Mouse (Mus musculus): ENCODE data around the gene Rhox4f. TPM values are rescaled to one million over a fixed set of nuclear protein-coding genes. Genes with fewer than 3 reads are reported as not detected.
"Not testable (repeated sequence)": the region's sequence is repeated elsewhere in the genome, so short reads cannot be mapped to it uniquely, and the experiment has no call there.

Rhox4f gene
- total RNA-seq (2015) (not detected in 2 replicates), total RNA-seq (2017) (not detected in 2 replicates)

DNA sequence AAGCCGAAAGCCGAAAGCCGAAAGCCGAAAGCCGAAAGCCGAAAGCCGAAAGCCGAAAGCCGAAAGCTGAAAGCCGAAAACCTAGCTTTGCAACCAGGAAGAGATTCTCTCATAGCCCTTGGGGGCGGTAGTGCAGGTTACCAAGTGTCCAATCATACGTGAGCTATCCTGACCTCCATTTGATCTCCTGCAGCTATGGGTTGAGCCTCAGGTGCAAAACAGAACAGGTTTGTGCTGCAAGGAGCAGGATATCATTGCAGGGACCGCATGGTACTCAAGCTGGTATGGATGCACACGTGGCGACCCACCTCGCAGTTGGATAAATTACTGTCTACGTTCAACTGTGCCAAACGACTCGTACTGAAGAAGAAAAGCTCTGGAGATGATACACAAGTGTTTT, at the start of gene Rhox4f:
Gene Rhox4f, minus strand, starts transcription at position 101 of the 400 bp plus-strand sequence.
- not testable (repeated sequence) for ATAC-seq (ENCODE audit: poor library complexity, severe bottlenecking)

DNA sequence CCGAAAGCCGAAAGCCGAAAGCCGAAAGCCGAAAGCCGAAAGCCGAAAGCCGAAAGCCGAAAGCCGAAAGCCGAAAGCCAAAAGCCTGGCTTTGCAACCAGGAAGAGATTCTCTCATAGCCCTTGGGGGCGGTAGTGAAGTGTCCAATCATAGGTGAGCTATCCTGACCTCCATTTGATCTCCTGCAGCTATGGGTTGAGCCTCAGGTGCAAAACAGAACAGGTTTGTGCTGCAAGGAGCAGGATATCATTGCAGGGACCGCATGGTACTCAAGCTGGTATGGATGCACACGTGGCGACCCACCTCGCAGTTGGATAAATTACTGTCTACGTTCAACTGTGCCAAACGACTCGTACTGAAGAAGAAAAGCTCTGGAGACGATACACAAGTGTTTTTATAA, 43.7 kb upstream of the Rhox4f start, which contains the start of gene Rhox4g:
Gene Rhox4g, minus strand, starts transcription at position 101 of the 400 bp plus-strand sequence.
- not testable (repeated sequence) for ATAC-seq (ENCODE audit: poor library complexity, severe bottlenecking)

DNA sequence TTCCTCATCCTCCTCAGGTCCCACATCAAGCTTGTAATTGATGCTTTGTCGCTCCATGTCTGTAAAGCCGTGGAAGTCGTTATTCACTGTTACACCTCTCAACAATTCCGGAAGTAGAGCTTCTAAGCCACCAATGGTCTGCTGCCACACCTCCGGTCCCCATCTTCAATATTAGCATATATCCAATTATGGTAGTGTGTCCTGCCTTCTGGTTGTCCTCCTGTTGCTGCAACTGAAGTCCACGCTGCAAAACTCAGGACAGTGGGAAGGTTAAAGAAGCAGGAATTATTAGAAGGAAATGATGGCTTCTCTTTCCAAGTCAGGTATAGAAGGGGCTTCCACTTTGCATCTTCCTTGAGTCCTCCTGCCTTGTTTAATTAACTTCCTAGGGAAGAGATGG, 35.9 kb upstream of the Rhox4f start, which contains the start of gene Rhox2g:
Gene Rhox2g, minus strand, starts transcription at position 101 of the 400 bp plus-strand sequence.
- ATAC-seq (ENCODE audit: poor library complexity, severe bottlenecking): not testable (repeated sequence)

DNA sequence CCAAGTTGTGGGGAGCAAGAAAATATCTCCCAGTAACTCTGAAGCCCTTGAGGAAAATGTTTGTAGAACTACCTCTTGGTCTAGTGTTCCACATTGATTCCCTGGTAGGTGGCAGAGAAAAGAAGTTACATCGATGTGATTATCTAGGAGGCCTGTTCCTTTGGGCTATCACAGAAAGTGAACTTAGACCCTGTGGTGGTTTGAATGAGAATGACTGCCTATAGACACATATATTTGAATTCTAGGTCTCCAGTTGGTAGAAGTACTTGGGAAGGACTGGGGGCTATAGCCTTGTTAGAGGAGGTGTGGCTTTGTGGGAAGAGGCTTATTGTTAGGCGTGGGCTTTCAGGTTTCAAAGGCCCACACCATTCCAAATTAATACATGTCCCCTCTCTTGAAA, 21.0 kb upstream of the Rhox4f start, which contains the start of gene Rhox3g:
Gene Rhox3g, minus strand, starts transcription at position 101 of the 400 bp plus-strand sequence.
- not testable (repeated sequence) for ATAC-seq (ENCODE audit: poor library complexity, severe bottlenecking)

DNA sequence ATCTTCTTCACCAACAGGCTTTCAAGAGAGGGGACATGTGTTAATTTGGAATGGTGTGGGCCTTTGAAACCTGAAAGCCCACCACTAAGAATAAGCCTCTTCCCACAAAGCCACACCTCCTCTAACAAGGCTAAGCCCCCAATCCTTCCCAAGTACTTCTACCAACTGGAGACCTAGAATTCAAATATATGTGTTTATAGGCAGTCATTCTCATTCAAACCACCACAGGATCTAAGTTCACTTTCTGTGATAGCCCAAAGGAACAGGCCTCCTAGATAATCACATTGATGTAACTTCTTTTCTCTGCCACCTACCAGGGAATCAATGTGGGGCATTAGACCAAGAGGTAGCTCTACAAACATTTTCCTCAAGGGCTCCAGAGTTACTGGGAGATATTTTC, 26.8 kb downstream of the Rhox4f start, which contains the start of gene Rhox3f:
Gene Rhox3f, plus strand, starts transcription at position 301 of the 400 bp plus-strand sequence.
- not testable (repeated sequence) for ATAC-seq (ENCODE audit: poor library complexity, severe bottlenecking)

DNA sequence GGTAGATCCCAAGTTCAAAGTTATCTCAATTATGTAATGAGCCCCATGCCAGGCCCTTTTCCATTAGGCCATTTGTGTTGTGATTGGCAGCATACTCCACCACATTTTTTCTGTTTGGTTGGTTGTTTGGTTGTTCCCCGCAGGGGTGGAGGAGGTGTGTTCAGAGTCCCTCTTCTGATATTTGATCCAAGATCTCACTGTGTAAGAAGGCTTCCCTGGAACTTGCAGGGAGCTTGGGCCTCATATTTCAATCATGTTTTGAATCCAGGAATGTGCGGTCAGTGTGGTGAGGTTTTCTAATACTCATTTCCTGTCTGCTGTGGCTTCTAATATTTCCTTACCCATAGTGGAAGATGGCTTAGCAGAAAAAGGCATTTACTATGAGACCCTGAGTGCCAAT, 34.9 kb downstream of the Rhox4f start:
- ATAC-seq (ENCODE audit: poor library complexity, severe bottlenecking): not testable (repeated sequence)

DNA sequence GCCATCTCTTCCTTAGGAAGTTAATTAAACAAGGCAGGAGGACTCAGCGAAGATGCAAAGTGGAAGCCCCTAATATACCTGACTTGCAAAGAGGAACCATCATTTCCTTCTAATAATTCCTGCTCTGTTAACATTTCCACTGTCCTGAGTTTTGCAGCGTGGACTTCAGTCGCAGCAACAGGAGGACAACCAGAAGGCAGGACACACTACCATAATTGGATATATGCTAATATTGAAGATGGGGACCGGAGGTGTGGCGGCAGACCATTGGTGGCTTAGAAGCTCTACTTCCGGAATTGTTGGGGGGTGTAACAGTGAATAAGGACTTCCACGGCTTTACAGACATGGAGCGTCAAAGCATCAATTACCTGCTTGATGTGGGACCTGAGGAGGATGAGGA, 36.4 kb downstream of the Rhox4f start, which contains the start of gene Rhox2f:
Gene Rhox2f, plus strand, starts transcription at position 301 of the 400 bp plus-strand sequence.
- not testable (repeated sequence) for ATAC-seq (ENCODE audit: poor library complexity, severe bottlenecking)

- ATAC-seq (ENCODE audit: poor library complexity, severe bottlenecking): not testable (repeated sequence)
Observed at GRCm38 (mm10) chrX:37557112-37557511, 50.4 kb downstream of the Rhox4f start, which contains the start of gene Rhox4e. TSS of gene Rhox4e (plus strand) at chrX:37557412.

Other genes starting within 250 kb of the Rhox4f start
- not detected in 2 replicates for gene Rhox3a2, start 227.7 kb downstream of the Rhox4f start, total RNA-seq (2015)
- not detected in 2 replicates for gene Rhox3a2, start 227.7 kb downstream of the Rhox4f start, total RNA-seq (2017)
- gene Rhox4a2, start 216.9 kb downstream of the Rhox4f start, total RNA-seq (2015): not detected in 2 replicates
- not detected in 2 replicates for gene Rhox4a2, start 216.9 kb downstream of the Rhox4f start, total RNA-seq (2017)
- gene Rhox2b, start 195.6 kb downstream of the Rhox4f start, total RNA-seq (2015): not detected in 2 replicates
- gene Rhox2b, start 195.6 kb downstream of the Rhox4f start, total RNA-seq (2017): not detected in 2 replicates
- not detected in 2 replicates for gene Rhox4b, start 175.2 kb downstream of the Rhox4f start, total RNA-seq (2015)
- gene Rhox4b, start 175.2 kb downstream of the Rhox4f start, total RNA-seq (2017): not detected in 2 replicates
- not detected in 2 replicates for gene Rhox2c, start 154.0 kb downstream of the Rhox4f start, total RNA-seq (2015)
- not detected in 2 replicates for gene Rhox2c, start 154.0 kb downstream of the Rhox4f start, total RNA-seq (2017)
- not detected in 2 replicates for gene Rhox3c, start 149.1 kb downstream of the Rhox4f start, total RNA-seq (2015)
- gene Rhox3c, start 149.1 kb downstream of the Rhox4f start, total RNA-seq (2017): not detected in 2 replicates
- gene Rhox4c, start 127.4 kb downstream of the Rhox4f start, total RNA-seq (2015): not detected in 2 replicates
- gene Rhox4c, start 127.4 kb downstream of the Rhox4f start, total RNA-seq (2017): not detected in 2 replicates
- gene Rhox2d, start 114.3 kb downstream of the Rhox4f start, total RNA-seq (2015): not detected in 2 replicates
- not detected in 2 replicates for gene Rhox2d, start 114.3 kb downstream of the Rhox4f start, total RNA-seq (2017)
- gene Rhox4d, start 93.3 kb downstream of the Rhox4f start, total RNA-seq (2015): not detected in 2 replicates
- not detected in 2 replicates for gene Rhox4d, start 93.3 kb downstream of the Rhox4f start, total RNA-seq (2017)
- not detected in 2 replicates for gene Rhox2e, start 77.3 kb downstream of the Rhox4f start, total RNA-seq (2015)
- not detected in 2 replicates for gene Rhox2e, start 77.3 kb downstream of the Rhox4f start, total RNA-seq (2017)
- gene Rhox3e, start 65.7 kb downstream of the Rhox4f start, total RNA-seq (2015): not detected in 2 replicates
- not detected in 2 replicates for gene Rhox3e, start 65.7 kb downstream of the Rhox4f start, total RNA-seq (2017)
- gene Rhox4e, start 50.3 kb downstream of the Rhox4f start, total RNA-seq (2015): not detected in 2 replicates
- not detected in 2 replicates for gene Rhox4e, start 50.3 kb downstream of the Rhox4f start, total RNA-seq (2017)
- not detected in 2 replicates for gene Rhox2f, start 36.3 kb downstream of the Rhox4f start, total RNA-seq (2015)
- gene Rhox2f, start 36.3 kb downstream of the Rhox4f start, total RNA-seq (2017): not detected in 2 replicates
- gene Rhox3f, start 26.7 kb downstream of the Rhox4f start, total RNA-seq (2015): not detected in 2 replicates
- not detected in 2 replicates for gene Rhox3f, start 26.7 kb downstream of the Rhox4f start, total RNA-seq (2017)
- gene Rhox3g, start 20.9 kb upstream of the Rhox4f start, total RNA-seq (2015): not detected in 2 replicates
- not detected in 2 replicates for gene Rhox3g, start 20.9 kb upstream of the Rhox4f start, total RNA-seq (2017)
- gene Rhox2g, start 35.8 kb upstream of the Rhox4f start, total RNA-seq (2015): not detected in 2 replicates
- gene Rhox2g, start 35.8 kb upstream of the Rhox4f start, total RNA-seq (2017): not detected in 2 replicates
- gene Rhox4g, start 43.6 kb upstream of the Rhox4f start, total RNA-seq (2015): not detected in 2 replicates
- gene Rhox4g, start 43.6 kb upstream of the Rhox4f start, total RNA-seq (2017): not detected in 2 replicates
- not detected in 2 replicates for gene Rhox3h, start 61.1 kb upstream of the Rhox4f start, total RNA-seq (2015)
- not detected in 2 replicates for gene Rhox3h, start 61.1 kb upstream of the Rhox4f start, total RNA-seq (2017)
- not detected in 2 replicates for gene Rhox2h, start 65.6 kb upstream of the Rhox4f start, total RNA-seq (2015)
- not detected in 2 replicates for gene Rhox2h, start 65.6 kb upstream of the Rhox4f start, total RNA-seq (2017)
- gene Rhox5, start 197.1 kb upstream of the Rhox4f start, total RNA-seq (2015): not detected in 2 replicates
- not detected in 2 replicates for gene Rhox5, start 197.1 kb upstream of the Rhox4f start, total RNA-seq (2017)
- not detected in 2 replicates for gene Rhox6, start 219.2 kb upstream of the Rhox4f start, total RNA-seq (2015)
- gene Rhox6, start 219.2 kb upstream of the Rhox4f start, total RNA-seq (2017): not detected in 2 replicates
- not detected in 2 replicates for gene Rhox7a, start 224.0 kb upstream of the Rhox4f start, total RNA-seq (2015)
- gene Rhox7a, start 224.0 kb upstream of the Rhox4f start, total RNA-seq (2017): not detected in 2 replicates

All from megakaryocyte, adult 5-6 weeks (primary cell).